Mouse (Mus musculus) heart, postnatal 0 days (tissue): ENCODE data around the gene Mcf2. TPM values are rescaled to one million over a fixed set of nuclear protein-coding genes. Genes with fewer than 3 reads are reported as not detected.

Experiments used
- ATAC-seq: fragments of 200-750 bp; cut with Nextera tagmentation; 2 replicates; pipeline ENCODE4 v1.8.0; 2017; ENCODE audit warnings: low read depth, moderate number of reproducible peaks, moderate library complexity; ENCODE audit not compliant: insufficient read depth
- DNase-seq: peaks from one replicate; pipeline ENCODE4 v3.0.0-alpha.2; 2016; ENCODE audit warnings: low spot score
- H3K27ac ChIP-seq: fragments of 300-500 bp; sonication (generic); 2 replicates; pipeline ENCODE4 v1.5.1; 2014; ENCODE audit warnings: low read depth, mild to moderate bottlenecking
- H3K27me3 ChIP-seq: fragments of 300-500 bp; sonication (generic); 2 replicates; pipeline ENCODE4 v1.6.1; 2014; ENCODE audit warnings: low read length, mixed read lengths; ENCODE audit not compliant: control insufficient read depth, insufficient read depth
- H3K36me3 ChIP-seq: fragments of 300-500 bp; sonication (generic); replicated peaks from 2 replicates; pipeline ENCODE4 v1.6.1; 2014; ENCODE audit warnings: low read length, mixed read lengths; ENCODE audit not compliant: control insufficient read depth, insufficient read depth
- H3K4me1 ChIP-seq: fragments of 300-500 bp; sonication (generic); 2 replicates; pipeline ENCODE4 v1.6.1; 2014; ENCODE audit warnings: antibody characterized with exemption; ENCODE audit not compliant: control insufficient read depth, insufficient read depth
- H3K4me2 ChIP-seq: fragments of 300-500 bp; sonication (generic); 2 replicates; pipeline ENCODE4 v1.6.1; 2014; ENCODE audit warnings: low read depth, mild to moderate bottlenecking, low read length, moderate library complexity
- H3K4me3 ChIP-seq: fragments of 300-500 bp; sonication (generic); 2 replicates; pipeline ENCODE4 v1.5.1; 2014; ENCODE audit warnings: low read depth, low read length
- H3K9ac ChIP-seq: fragments of 300-500 bp; sonication (generic); replicated peaks from 2 replicates; pipeline ENCODE4 v1.6.1; 2014; ENCODE audit warnings: low read depth, low read length, mixed read lengths
- H3K9me3 ChIP-seq: fragments of 300-500 bp; sonication (generic); replicated peaks from 2 replicates; pipeline ENCODE4 v1.6.1; 2016; ENCODE audit warnings: low read length; ENCODE audit not compliant: control insufficient read depth
- CTCF ChIP-seq: IDR thresholded peaks from 2 replicates; pipeline ENCODE4 v1.5.1; 2016; ENCODE audit warnings: antibody characterized with exemption, control low read depth, low read depth
- EP300 ChIP-seq: IDR thresholded peaks from 2 replicates; pipeline ENCODE4 v1.6.1; 2016; ENCODE audit warnings: antibody characterized with exemption, low read depth
- WGBS: fragments of 180-500 bp; shearing (Covaris S2); extraction: QIAGEN DNeasy Blood & Tissue Kit; methylation state at CpG from one replicate; pipeline ENCODE4 v1.1.7; 2014; 5-methylcytosine and 5-hydroxymethylcytosine counted together
- polyA plus RNA-seq: library from polyadenylated mRNA; unstranded; fragments of >200 nt; fragmentation: Nextera tagmentation; extraction: Ambion mirVana; gene quantifications from 2 replicates; pipeline ENCODE4 v1.2.1, GENCODE M21; 2015
- total RNA-seq: library from RNA; depleted of rRNA; stranded (reverse); fragments of >200 nt; gene quantifications from 2 replicates; pipeline ENCODE4 v1.2.3, GENCODE M21; 2014; ENCODE audit warnings: low replicate concordance; rRNA removed

Mcf2 gene
- total and polyA plus RNA-seq, 2 experiments from 2014 or later: 0.05 TPM; not detected in 1

GRCm38 (mm10) chrX:60026654-60027053 is 152.2 kb downstream of the Mcf2 start:
- TF ChIP-seq EP300: no peak
- TF ChIP-seq CTCF: peak; percentile 32; the same call in 1 of the 2 replicates
- H3K4me1 ChIP-seq: no peaks in the 10 kb centered on the region
- ATAC-seq (no peak), DNase-seq (peak; percentile 5)
- no peak overlapping the region for H3K4me3 ChIP-seq
- no peak overlapping the region for H3K9ac ChIP-seq
- 9% methylated on average over 3 of the region's 3 CpGs for WGBS
- no peak overlapping the region for H3K4me2 ChIP-seq
- no peaks in the 10 kb centered on the region for H3K9me3 ChIP-seq
- H3K27ac ChIP-seq: no peak overlapping the region
- H3K36me3 ChIP-seq: no peaks in the 10 kb centered on the region
- no peaks in the 10 kb centered on the region for H3K27me3 ChIP-seq

- DNase-seq: no peak
- Histone ChIP-seq H3K4me1 (no peaks in the 10 kb centered on the region), H3K4me2 (no peak overlapping the region), H3K4me3 (no peak overlapping the region), H3K27ac (no peak overlapping the region), H3K36me3 (no peaks in the 10 kb centered on the region), H3K9me3 (no peaks in the 10 kb centered on the region), H3K9ac (no peak overlapping the region), H3K27me3 (no peaks in the 10 kb centered on the region)
- TF ChIP-seq EP300 (no peak), CTCF (no peak)
- WGBS: 87% methylated on average over 2 of the region's 2 CpGs
- ATAC-seq: no peak
Measured at GRCm38 (mm10) chrX:60021595-60021994, 157.3 kb downstream of the Mcf2 start.

GRCm38 (mm10) chrX:60021007-60021406 is 157.9 kb downstream of the Mcf2 start:
- TF ChIP-seq EP300 (no peak), CTCF (no peak)

GRCm38 (mm10) chrX:60014588-60014987 is 164.3 kb downstream of the Mcf2 start:
- Histone ChIP-seq H3K4me1 (no peaks in the 10 kb centered on the region), H3K4me2 (no peak overlapping the region), H3K9ac (no peak overlapping the region), H3K36me3 (no peaks in the 10 kb centered on the region), H3K27me3 (no peaks in the 10 kb centered on the region), H3K27ac (no peak overlapping the region), H3K9me3 (no peaks in the 10 kb centered on the region), H3K4me3 (no peak overlapping the region)
- no peak for TF ChIP-seq CTCF
- TF ChIP-seq EP300: no peak
- ATAC-seq (no peak), DNase-seq (no peak)
- 69% methylated on average over 1 of the region's 1 CpGs for WGBS

More at GRCm38 (mm10) chrX:60021007-60021406, 157.9 kb downstream of the Mcf2 start:
- Histone ChIP-seq H3K27ac (no peak overlapping the region), H3K9me3 (no peaks in the 10 kb centered on the region), H3K9ac (no peak overlapping the region), H3K27me3 (no peaks in the 10 kb centered on the region), H3K4me3 (no peak overlapping the region), H3K36me3 (no peaks in the 10 kb centered on the region), H3K4me1 (no peaks in the 10 kb centered on the region), H3K4me2 (no peak overlapping the region)
- DNase-seq: no peak
- no peak for ATAC-seq
- WGBS: 71% methylated on average over 4 of the region's 4 CpGs

GRCm38 (mm10) chrX:60013084-60013676 is 165.7 kb downstream of the Mcf2 start:
- Histone ChIP-seq H3K27ac (no peak overlapping the region), H3K4me2 (no peak overlapping the region), H3K9ac (no peak overlapping the region), H3K4me3 (no peak overlapping the region), H3K36me3 (no peaks in the 10 kb centered on the region), H3K4me1 (no peaks in the 10 kb centered on the region), H3K27me3 (no peaks in the 10 kb centered on the region), H3K9me3 (no peaks in the 10 kb centered on the region)
- ATAC-seq: no peak
- peak; percentile 6 for DNase-seq
- TF ChIP-seq CTCF (peak; percentile 56), EP300 (no peak)

Other genes starting within 250 kb of the Mcf2 start
- not detected in 2 replicates for gene F9, start 179.6 kb downstream of the Mcf2 start, total RNA-seq
- gene F9, start 179.6 kb downstream of the Mcf2 start, polyA plus RNA-seq: not detected in 2 replicates